Mouse (Mus musculus): ENCODE results near the gene Fam185a. TPM values are rescaled to one million over a fixed set of nuclear protein-coding genes. Genes with fewer than 3 reads are reported as not detected.

Gene Fam185a
- polyA plus RNA-seq (2015; fragmentation: Nextera tagmentation; extraction: Ambion mirVana): 4.7 and 5.0 TPM in 2 replicates

DNA sequence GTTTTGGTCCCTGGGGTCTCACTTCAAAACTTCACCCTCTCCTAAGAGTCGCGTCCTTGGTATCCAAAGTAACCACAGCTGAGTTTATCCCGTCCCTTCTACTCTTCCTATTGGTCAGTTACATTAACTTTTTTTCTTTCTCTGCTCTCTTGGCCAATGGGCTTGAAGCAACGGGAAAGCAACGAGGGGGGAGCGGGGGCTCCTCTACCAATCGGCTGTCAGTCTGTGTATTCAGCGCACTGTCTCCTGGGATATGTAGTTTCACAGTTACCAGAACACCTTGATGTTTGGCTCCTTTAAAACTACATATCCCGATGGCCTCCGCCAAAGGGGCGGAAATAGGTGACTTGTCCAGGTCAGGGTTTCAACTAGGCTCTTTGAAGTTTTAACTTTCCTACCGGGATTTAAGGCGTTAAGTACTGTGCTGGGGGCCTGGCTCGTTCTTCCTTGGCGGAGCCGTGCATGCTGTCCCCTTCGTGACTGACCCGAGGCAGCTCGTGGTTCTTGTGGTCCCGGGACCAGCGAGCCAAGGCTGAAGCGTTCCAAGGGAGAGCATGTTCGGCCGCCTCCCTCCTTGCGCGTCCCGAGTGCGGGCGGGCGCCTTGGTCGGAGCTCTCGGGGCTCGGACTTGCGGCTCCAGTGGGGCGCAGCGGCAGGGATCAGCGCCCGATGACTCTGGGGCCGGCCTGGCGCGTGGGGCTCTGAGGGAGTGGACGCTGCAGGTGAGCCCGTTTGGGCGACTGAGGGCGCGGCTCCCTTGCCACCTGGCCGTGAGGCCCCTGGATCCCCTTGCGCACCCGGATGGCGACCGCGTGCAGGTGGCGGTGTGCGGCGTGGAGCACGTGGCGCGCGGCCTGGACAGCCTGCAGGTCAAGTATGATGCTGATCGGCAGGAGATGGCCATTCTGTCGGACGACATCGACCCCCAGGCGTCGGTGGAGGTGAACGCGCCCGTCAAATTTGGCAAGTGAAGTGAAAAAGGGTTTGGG lies at the start of gene Fam185a, which contains the start of gene Ccdc146:
Gene Fam185a, plus strand, starts transcription at position 345 of the 989 bp plus-strand sequence.
Gene Ccdc146, minus strand, starts transcription at position 64 of the 989 bp plus-strand sequence.
- peak within 1 kb of the TSS; percentile 77 for H3K9ac ChIP-seq (replicated peaks)
- H3K27me3 ChIP-seq: peaks cover 12% of the 10 kb centered on the region
- H3K36me3 ChIP-seq: no peaks in the 10 kb centered on the region
- no peak within 1 kb of the TSS for H3K27ac ChIP-seq
- H3K9me3 ChIP-seq: no peaks in the 10 kb centered on the region
- under 1% methylated on average over 68 of the region's 68 CpGs for WGBS
- peak within 1 kb of the TSS; percentile 98 for H3K4me2 ChIP-seq (replicated peaks)
- peaks cover 13% of the 10 kb centered on the region for H3K4me1 ChIP-seq (replicated peaks)
- H3K4me3 ChIP-seq (replicated peaks): peak within 1 kb of the TSS; percentile 71
- peak; percentile 100 for ATAC-seq

DNA sequence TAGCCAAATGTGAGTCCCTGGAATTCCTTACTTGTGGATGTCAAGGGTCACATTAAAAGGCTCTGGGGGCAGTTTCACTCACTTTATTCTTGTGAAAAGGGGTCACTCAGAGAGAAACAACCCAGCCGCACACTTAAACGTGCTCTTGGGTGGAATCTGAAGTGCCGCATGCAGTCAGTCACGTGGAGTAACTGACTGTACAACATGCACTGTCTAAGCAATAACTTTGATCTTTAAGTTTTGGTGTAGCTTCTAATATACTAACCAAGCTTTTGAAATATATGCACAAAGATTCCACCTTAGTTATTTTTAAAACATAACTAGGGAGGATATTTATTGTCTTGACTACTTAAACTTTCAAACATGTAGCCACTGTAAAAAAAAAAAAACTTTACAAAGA lies 47.8 kb upstream of the Fam185a start:
- no peak for ATAC-seq
- Histone ChIP-seq H3K36me3 (no peaks in the 10 kb centered on the region), H3K4me1 (replicated peaks) (peaks cover 5% of the 10 kb centered on the region), H3K4me2 (replicated peaks) (no peak overlapping the region), H3K4me3 (replicated peaks) (no peak overlapping the region), H3K9me3 (no peaks in the 10 kb centered on the region), H3K27ac (no peak overlapping the region), H3K27me3 (no peaks in the 10 kb centered on the region), H3K9ac (replicated peaks) (no peak overlapping the region)
- WGBS: 81% methylated on average over 4 of the region's 4 CpGs

DNA sequence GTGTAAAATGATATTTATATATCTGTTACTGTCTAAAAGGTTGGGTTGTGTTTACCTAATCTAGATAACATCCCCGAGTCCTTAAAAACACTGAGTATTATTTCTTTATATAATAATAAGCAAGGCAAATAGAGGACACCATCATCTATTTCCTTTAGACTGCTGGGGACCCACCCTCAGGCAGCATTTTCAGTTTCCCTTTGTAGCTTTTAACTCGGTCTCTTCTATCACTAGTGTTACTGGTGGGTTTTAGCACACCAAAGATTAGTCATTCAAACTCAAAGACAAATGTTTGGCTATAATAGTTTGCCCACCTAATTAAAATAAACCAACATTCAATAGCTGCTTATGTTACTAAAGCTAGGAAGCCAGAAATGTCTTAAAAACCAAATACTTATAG lies 46.4 kb upstream of the Fam185a start:
- H3K4me1 ChIP-seq (replicated peaks): no peaks in the 10 kb centered on the region
- ATAC-seq: no peak
- no peak overlapping the region for H3K4me2 ChIP-seq (replicated peaks)
- no peaks in the 10 kb centered on the region for H3K27me3 ChIP-seq
- H3K9me3 ChIP-seq: no peaks in the 10 kb centered on the region
- H3K36me3 ChIP-seq: no peaks in the 10 kb centered on the region
- H3K27ac ChIP-seq: no peak overlapping the region
- WGBS: 75% methylated on average over 2 of the region's 2 CpGs
- H3K9ac ChIP-seq (replicated peaks): no peak overlapping the region
- H3K4me3 ChIP-seq (replicated peaks): no peak overlapping the region

DNA sequence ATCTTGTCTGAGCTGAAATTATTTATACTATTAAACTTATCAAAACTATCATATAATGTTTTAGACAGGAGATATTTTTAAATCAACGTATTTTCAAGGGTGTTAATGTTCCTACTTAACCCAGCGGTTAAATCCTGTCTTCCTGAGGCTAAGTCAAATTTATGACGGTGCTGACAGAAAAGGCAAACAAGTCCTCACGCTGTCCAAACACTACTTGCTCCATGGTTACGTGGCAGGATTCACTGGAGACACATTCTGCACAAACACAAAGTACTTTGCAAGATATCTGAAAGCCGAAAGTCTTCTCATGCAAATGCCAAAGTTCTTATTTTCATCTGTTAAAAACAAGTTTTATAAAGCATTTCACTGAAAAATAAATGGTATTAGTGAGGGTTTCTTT lies 42.8 kb upstream of the Fam185a start:
- H3K36me3 ChIP-seq: no peaks in the 10 kb centered on the region
- H3K9ac ChIP-seq (replicated peaks): no peak overlapping the region
- ATAC-seq: no peak
- H3K27ac ChIP-seq: no peak overlapping the region
- H3K4me2 ChIP-seq (replicated peaks): no peak overlapping the region
- H3K4me1 ChIP-seq (replicated peaks): no peaks in the 10 kb centered on the region
- no peak overlapping the region for H3K4me3 ChIP-seq (replicated peaks)
- H3K9me3 ChIP-seq: no peaks in the 10 kb centered on the region
- 75% methylated on average over 6 of the region's 6 CpGs for WGBS
- no peaks in the 10 kb centered on the region for H3K27me3 ChIP-seq

DNA sequence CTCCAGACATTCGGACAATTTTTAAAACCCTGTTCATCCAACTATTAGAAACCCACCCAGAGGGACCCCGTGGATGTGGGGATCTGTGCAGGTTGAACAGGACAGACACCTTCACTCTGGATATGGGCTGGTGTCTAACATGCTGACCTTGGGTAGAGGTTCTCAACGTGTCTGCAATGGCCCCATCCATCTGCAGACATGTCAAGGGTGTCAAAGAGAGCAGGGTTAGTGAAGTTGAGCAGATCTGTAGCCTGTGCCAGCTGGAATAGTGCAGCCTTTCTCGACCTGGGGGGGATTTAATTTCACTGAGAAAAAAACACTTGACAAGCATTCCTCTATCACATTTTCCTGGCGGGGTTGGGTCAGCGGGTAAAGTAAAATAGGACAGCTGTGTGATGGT lies 42.1 kb upstream of the Fam185a start:
- Histone ChIP-seq H3K9me3 (no peaks in the 10 kb centered on the region), H3K36me3 (no peaks in the 10 kb centered on the region), H3K4me1 (replicated peaks) (no peaks in the 10 kb centered on the region), H3K27ac (no peak overlapping the region), H3K4me3 (replicated peaks) (no peak overlapping the region), H3K4me2 (replicated peaks) (no peak overlapping the region), H3K27me3 (no peaks in the 10 kb centered on the region), H3K9ac (replicated peaks) (no peak overlapping the region)
- no peak for ATAC-seq
- 75% methylated on average over 6 of the region's 6 CpGs for WGBS

DNA sequence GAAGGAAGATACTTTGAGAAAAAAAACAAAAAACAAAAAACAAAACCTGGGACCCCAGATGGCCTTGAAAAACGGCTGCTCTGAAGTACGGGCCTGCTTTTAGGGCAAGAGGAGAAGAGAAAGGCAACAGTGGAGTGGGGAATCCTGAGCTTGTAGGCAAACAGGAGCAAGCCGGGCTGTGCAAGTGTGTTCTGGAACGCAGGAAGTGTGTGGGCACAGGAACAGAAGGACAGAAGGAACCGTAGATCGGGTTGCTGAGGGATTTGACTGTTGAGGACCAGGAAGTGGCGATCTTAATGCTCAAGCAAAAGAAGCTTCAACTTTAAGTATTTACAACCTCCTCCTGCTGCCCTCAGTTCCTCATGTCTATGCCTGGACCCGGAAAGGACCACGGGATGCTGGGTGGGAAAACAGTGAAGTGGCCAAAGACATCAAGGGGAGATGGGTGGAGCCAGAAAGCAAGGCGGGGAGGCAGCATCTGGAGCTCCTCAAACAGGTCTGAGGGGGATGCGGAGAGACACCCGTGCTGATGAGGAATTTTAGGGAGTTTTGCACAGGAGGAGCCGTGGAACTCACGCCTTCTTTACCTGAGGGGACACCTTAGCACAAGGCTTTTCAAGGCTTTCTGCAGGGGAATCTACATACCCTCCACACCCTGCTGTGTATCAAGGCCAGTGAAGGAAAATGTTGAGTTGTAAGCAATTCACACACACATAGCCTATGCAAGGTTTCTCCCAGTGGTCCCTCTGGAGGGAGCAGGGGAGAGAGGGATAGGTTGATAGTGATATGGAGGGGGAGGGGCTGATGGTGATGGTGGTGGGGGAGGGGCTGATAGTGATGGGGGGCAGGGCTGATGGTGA lies 41.1 kb upstream of the Fam185a start:
- Histone ChIP-seq H3K27ac (no peak overlapping the region), H3K36me3 (no peaks in the 10 kb centered on the region), H3K27me3 (no peaks in the 10 kb centered on the region), H3K9ac (replicated peaks) (no peak overlapping the region), H3K4me1 (replicated peaks) (no peaks in the 10 kb centered on the region), H3K4me3 (replicated peaks) (no peak overlapping the region), H3K9me3 (no peaks in the 10 kb centered on the region), H3K4me2 (replicated peaks) (no peak overlapping the region)
- ATAC-seq: no peak
- WGBS: 55% methylated on average over 14 of the region's 14 CpGs

DNA sequence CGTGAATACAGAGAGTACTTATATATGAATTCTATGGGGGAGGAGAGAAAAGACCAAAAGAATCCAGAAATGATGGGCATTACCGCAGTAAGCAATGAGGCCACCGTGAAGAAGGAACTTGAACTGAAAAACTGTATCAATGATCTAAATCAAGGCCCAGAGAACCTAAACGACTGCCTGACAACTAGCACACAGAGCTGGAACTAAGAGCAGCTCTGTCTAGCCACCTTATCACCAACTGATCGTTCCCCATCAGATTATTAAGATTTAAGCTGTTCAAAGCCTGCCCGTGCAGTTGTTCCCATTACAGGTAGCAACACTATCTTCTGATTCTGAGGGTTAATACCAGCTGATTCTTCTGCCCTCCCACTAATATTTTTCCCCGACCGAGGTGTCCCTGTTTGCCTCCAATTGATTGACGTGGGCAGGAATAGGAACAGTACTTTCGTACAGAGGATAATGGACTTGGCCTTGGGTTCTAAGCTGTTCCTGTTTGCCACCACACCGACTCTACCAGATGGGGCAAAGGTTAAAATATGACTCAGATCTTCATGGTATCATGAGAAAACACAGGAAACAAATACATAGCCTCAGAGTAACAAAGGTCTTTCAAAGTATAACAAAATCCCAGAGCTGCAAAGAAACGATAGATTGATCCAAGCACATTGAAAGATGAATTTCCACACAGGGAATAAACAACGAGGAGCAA lies 40.4 kb upstream of the Fam185a start:
- 78% methylated on average over 13 of the region's 13 CpGs for WGBS
- no peak overlapping the region for H3K4me3 ChIP-seq (replicated peaks)
- H3K27ac ChIP-seq: no peak overlapping the region
- ATAC-seq: no peak
- H3K27me3 ChIP-seq: no peaks in the 10 kb centered on the region
- H3K9ac ChIP-seq (replicated peaks): no peak overlapping the region
- H3K36me3 ChIP-seq: no peaks in the 10 kb centered on the region
- H3K9me3 ChIP-seq: no peaks in the 10 kb centered on the region
- no peaks in the 10 kb centered on the region for H3K4me1 ChIP-seq (replicated peaks)
- no peak overlapping the region for H3K4me2 ChIP-seq (replicated peaks)

DNA sequence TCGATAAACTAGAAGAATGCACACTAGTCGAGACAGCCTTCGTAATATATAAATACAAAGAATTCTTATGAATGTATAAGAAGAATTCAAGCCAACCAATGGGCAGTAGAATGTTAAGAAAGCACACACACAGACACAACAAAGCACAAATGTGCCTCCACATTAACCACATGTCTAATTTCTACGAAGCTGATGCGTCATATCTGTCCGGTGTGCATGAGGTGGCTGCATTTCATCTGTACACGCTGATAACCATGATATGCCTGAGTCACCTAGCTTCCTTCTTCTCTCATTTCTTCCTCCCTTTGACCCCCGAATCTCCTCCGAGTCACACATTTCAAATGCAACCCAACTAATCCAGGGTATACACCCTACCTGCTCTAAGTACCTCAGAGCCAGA lies 39.8 kb upstream of the Fam185a start:
- no peaks in the 10 kb centered on the region for H3K27me3 ChIP-seq
- H3K9me3 ChIP-seq: no peaks in the 10 kb centered on the region
- no peak for ATAC-seq
- H3K27ac ChIP-seq: no peak overlapping the region
- 94% methylated on average over 9 of the region's 9 CpGs for WGBS
- H3K4me2 ChIP-seq (replicated peaks): no peak overlapping the region
- H3K36me3 ChIP-seq: no peaks in the 10 kb centered on the region
- no peak overlapping the region for H3K4me3 ChIP-seq (replicated peaks)
- H3K9ac ChIP-seq (replicated peaks): no peak overlapping the region
- no peaks in the 10 kb centered on the region for H3K4me1 ChIP-seq (replicated peaks)

DNA sequence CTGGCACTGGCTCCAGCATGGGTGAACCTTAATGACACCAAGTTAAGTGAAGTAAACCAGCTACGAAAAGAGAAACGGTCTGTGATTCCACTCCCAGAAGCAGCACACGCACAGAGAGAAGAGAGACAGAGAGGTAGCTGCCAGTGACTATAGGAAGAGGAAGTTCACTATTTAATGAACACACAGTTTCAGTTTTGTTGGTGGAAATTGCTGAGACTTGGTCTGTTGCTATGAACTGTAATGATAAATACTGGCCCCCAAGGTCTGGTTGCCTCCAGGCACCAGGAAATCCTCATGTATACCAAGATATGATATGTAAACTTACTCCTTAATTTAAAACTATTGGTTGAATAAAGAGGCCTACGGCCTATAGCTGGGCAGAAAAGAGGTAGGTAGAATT lies 38.3 kb upstream of the Fam185a start:
- 93% methylated on average over 4 of the region's 4 CpGs for WGBS
- no peak overlapping the region for H3K4me3 ChIP-seq (replicated peaks)

DNA sequence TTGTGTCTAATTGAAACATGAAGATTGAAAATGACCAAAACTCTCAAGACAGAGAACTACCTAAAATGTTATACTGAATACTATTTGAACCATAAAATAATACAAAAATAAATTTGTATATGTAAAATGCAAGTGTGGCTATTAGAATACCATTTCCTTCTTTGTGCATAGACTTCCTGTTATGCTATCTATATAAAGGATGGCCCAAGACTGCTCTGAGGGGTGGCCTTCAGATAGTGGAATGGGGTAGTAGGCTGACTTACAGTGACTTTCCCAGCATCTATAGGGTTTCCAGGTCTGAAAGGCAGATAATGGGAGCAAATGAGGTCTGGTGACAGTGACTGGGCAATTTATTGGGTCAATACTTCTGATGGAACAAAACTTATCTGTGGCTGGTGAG lies 37.4 kb upstream of the Fam185a start:
- H3K4me1 ChIP-seq (replicated peaks): no peaks in the 10 kb centered on the region
- no peak overlapping the region for H3K27ac ChIP-seq
- no peak overlapping the region for H3K4me3 ChIP-seq (replicated peaks)
- ATAC-seq: no peak
- H3K36me3 ChIP-seq: no peaks in the 10 kb centered on the region
- no peak overlapping the region for H3K4me2 ChIP-seq (replicated peaks)
- H3K9ac ChIP-seq (replicated peaks): no peak overlapping the region
- H3K9me3 ChIP-seq: no peaks in the 10 kb centered on the region
- no peaks in the 10 kb centered on the region for H3K27me3 ChIP-seq

More for the DNA sequence above, 38.3 kb upstream of the Fam185a start:
- Histone ChIP-seq H3K27ac (no peak overlapping the region), H3K9me3 (no peaks in the 10 kb centered on the region), H3K36me3 (no peaks in the 10 kb centered on the region), H3K4me2 (replicated peaks) (no peak overlapping the region), H3K27me3 (no peaks in the 10 kb centered on the region), H3K9ac (replicated peaks) (no peak overlapping the region), H3K4me1 (replicated peaks) (no peaks in the 10 kb centered on the region)
- ATAC-seq: no peak

DNA sequence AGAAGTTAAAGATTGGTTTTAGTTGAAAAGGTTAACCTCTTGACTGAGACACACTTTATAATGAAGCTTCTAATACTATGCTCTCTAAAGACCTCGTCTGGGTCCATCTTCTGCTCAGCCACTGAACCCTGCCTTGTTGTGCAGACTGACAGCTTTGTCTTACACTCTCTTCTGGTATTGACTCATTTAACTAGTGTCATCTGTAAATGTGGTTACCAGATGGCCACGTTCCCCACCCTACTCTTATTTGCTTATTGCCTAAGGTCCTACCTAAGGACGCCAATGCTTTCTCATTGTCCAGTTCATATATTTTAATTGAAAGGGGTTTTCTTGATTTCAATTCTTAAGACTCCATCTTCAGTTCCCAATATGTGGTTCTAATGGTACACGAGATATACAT lies 35.9 kb upstream of the Fam185a start:
- WGBS: 84% methylated on average over 4 of the region's 4 CpGs
- ATAC-seq: no peak
- Histone ChIP-seq H3K4me2 (replicated peaks) (no peak overlapping the region), H3K27ac (no peak overlapping the region), H3K9ac (replicated peaks) (no peak overlapping the region), H3K27me3 (no peaks in the 10 kb centered on the region), H3K4me3 (replicated peaks) (no peak overlapping the region), H3K9me3 (no peaks in the 10 kb centered on the region), H3K4me1 (replicated peaks) (no peaks in the 10 kb centered on the region), H3K36me3 (no peaks in the 10 kb centered on the region)
